Mouse (Mus musculus) heart, adult 2 months (tissue): ENCODE measurements around the gene Ppm1a.

ENCODE experiments used
- CTCF ChIP-seq: fragments of 200-600 bp; IDR thresholded peaks from 2 replicates; pipeline ENCODE4 v1.8.1; 2022; ENCODE audit warnings: antibody characterized with exemption, mild to moderate bottlenecking, moderate library complexity
- POLR2A ChIP-seq: fragments of 200-500 bp; IDR thresholded peaks from 2 replicates; pipeline ENCODE4 v1.6.1; 2011; ENCODE audit warnings: mild to moderate bottlenecking, low read depth, low read length, control low read depth; ENCODE audit not compliant: insufficient read depth

GRCm38 (mm10) chr12:72709981-72710380 is 47.3 kb upstream of the Ppm1a start:
- TF ChIP-seq CTCF (no peak), POLR2A (no peak)
